Mouse (Mus musculus): ENCODE data around the gene BC049715. TPM values are rescaled to one million over a fixed set of nuclear protein-coding genes. Genes with fewer than 3 reads are reported as not detected.

BC049715 gene
- polyA plus RNA-seq, 1 experiment from 2014 or later = 1.8 TPM

GRCm38 (mm10) chr6:136809673-136810072 lies 17.8 kb upstream of the BC049715 start:
- Histone ChIP-seq H3K9ac (ENCODE audit: low read depth, low read length) (peak overlapping the region; percentile 79), H3K36me3 (ENCODE audit: control insufficient read depth, insufficient read depth) (peaks cover 15% of the 10 kb centered on the region), H3K4me3 (ENCODE audit: low read depth, low read length) (peak overlapping the region; percentile 85), H3K4me1 (replicated peaks; ENCODE audit: control insufficient read depth, insufficient read depth, low read length) (peaks cover 16% of the 10 kb centered on the region; the same call in 1 of the 2 replicates), H3K9me3 (ENCODE audit: control insufficient read depth) (no peaks in the 10 kb centered on the region), H3K27me3 (replicated peaks; ENCODE audit: control insufficient read depth, insufficient read depth, low read length) (no peaks in the 10 kb centered on the region), H3K4me2 (replicated peaks; ENCODE audit: low read depth) (peak overlapping the region; percentile 94), H3K27ac (ENCODE audit: low read depth, low read length) (peak overlapping the region; percentile 90)
- 50% methylated on average over 13 of the region's 13 CpGs for WGBS
- TF ChIP-seq CTCF (IDR thresholded peaks at IDR 0.05; ENCODE audit: low read depth) = no peak
- ATAC-seq = no peak

- Histone ChIP-seq H3K4me3 (ENCODE audit: low read depth, low read length) (no peak overlapping the region), H3K36me3 (ENCODE audit: control insufficient read depth, insufficient read depth) (peaks cover 27% of the 10 kb centered on the region), H3K27me3 (replicated peaks; ENCODE audit: control insufficient read depth, insufficient read depth, low read length) (no peaks in the 10 kb centered on the region), H3K27ac (ENCODE audit: low read depth, low read length) (peak overlapping the region; percentile 35; the same call in 1 of the 2 replicates), H3K4me1 (replicated peaks; ENCODE audit: control insufficient read depth, insufficient read depth, low read length) (peaks cover 16% of the 10 kb centered on the region; the same call in 1 of the 2 replicates), H3K9me3 (ENCODE audit: control insufficient read depth) (no peaks in the 10 kb centered on the region), H3K4me2 (replicated peaks; ENCODE audit: low read depth) (peak overlapping the region; percentile 35), H3K9ac (ENCODE audit: low read depth, low read length) (no peak overlapping the region)
- whole genome bisulfite sequencing = 59% methylated on average over 10 of the region's 10 CpGs
- ATAC-seq = 0 out of 2 replicates have a peak, but pooled peaks have one; percentile 2
- no peak for TF ChIP-seq CTCF (IDR thresholded peaks at IDR 0.05; ENCODE audit: low read depth)
Measured at GRCm38 (mm10) chr6:136811196-136811595, 16.2 kb upstream of the BC049715 start.

DNA sequence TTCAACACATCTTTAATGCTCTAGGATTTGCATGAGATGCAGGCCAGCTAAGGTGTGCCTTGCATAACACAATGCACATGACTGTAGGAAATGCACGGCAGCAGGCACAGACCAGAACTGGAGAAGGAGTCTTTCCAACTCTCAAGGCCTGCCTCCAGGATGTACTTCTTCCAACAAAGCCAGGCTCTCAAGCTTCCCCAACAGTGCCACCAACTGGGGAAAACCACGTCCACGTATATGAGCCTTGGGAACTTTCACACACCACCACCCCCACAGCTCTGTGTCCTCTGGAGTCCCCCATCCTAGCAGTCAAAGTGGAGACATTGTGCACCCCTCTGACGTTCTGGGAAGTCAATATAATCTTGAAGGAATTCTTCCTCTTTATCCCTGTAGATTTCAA lies 14.3 kb upstream of the BC049715 start:
- ATAC-seq = no peak
- H3K36me3 ChIP-seq (ENCODE audit: control insufficient read depth, insufficient read depth) = peaks cover 44% of the 10 kb centered on the region
- H3K4me3 ChIP-seq (ENCODE audit: low read depth, low read length) = no peak overlapping the region
- no peaks in the 10 kb centered on the region for H3K9me3 ChIP-seq (ENCODE audit: control insufficient read depth)
- H3K9ac ChIP-seq (ENCODE audit: low read depth, low read length) = no peak overlapping the region
- peaks cover 13% of the 10 kb centered on the region; the same call in 1 of the 2 replicates for H3K4me1 ChIP-seq (replicated peaks; ENCODE audit: control insufficient read depth, insufficient read depth, low read length)
- 23% methylated on average over 4 of the region's 4 CpGs for WGBS
- TF ChIP-seq CTCF (IDR thresholded peaks at IDR 0.05; ENCODE audit: low read depth) = peak; percentile 70
- H3K27ac ChIP-seq (ENCODE audit: low read depth, low read length) = no peak overlapping the region
- no peaks in the 10 kb centered on the region for H3K27me3 ChIP-seq (replicated peaks; ENCODE audit: control insufficient read depth, insufficient read depth, low read length)
- H3K4me2 ChIP-seq (replicated peaks; ENCODE audit: low read depth) = no peak overlapping the region

DNA sequence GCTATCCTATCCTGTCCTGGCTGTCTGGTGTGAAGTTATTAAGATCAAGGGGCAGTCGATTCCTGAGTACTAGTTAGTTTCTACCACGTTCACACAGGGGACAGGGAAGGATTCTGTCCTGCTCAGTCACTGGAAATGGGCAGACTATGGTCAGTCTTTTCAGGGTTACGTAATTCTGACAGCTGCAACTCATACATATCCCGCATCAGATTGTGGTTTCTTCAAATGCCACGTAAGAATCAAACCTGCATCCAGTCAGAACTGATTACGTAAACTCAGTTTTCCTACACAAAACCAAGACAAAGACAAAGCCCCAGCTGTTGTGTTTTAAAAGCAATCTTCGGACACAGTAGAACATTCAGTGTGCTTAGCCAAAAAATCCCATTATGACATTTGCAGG lies 12.0 kb upstream of the BC049715 start:
- Histone ChIP-seq H3K9me3 (ENCODE audit: control insufficient read depth) (no peaks in the 10 kb centered on the region), H3K27me3 (replicated peaks; ENCODE audit: control insufficient read depth, insufficient read depth, low read length) (no peaks in the 10 kb centered on the region), H3K27ac (ENCODE audit: low read depth, low read length) (no peak overlapping the region), H3K36me3 (ENCODE audit: control insufficient read depth, insufficient read depth) (peaks cover 62% of the 10 kb centered on the region), H3K4me1 (replicated peaks; ENCODE audit: control insufficient read depth, insufficient read depth, low read length) (peaks cover 10% of the 10 kb centered on the region; the same call in 1 of the 2 replicates), H3K4me3 (ENCODE audit: low read depth, low read length) (no peak overlapping the region), H3K9ac (ENCODE audit: low read depth, low read length) (no peak overlapping the region), H3K4me2 (replicated peaks; ENCODE audit: low read depth) (no peak overlapping the region)
- TF ChIP-seq CTCF (IDR thresholded peaks at IDR 0.05; ENCODE audit: low read depth) = no peak
- 86% methylated on average over 7 of the region's 7 CpGs for WGBS
- no peak for ATAC-seq

DNA sequence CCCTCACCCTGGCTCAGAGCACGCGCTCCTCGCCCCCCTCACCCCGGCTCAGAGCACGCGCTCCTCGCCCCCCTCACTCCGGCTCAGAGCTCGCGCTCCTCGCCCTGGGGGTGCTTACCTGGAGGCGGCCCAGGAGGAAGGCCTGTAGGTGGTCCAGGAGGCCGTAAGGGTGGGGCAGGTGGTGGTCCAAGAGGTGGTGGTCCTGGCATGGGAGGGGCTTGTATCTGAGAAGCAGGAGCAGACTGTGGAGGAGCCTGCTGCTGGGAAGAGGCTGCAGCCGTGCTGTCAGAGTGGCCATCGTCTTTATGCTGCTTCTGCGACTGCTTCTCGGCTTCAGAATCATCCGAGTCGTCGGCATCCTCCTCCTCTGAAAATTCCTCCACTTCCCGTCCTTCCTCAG lies 10.6 kb upstream of the BC049715 start:
- H3K4me2 ChIP-seq (replicated peaks; ENCODE audit: low read depth) = no peak overlapping the region
- no peak overlapping the region for H3K4me3 ChIP-seq (ENCODE audit: low read depth, low read length)
- H3K4me1 ChIP-seq (replicated peaks; ENCODE audit: control insufficient read depth, insufficient read depth, low read length) = 0 out of 2 replicates have a peak, but pooled peaks cover 4% of the 10 kb centered on the region
- H3K9me3 ChIP-seq (ENCODE audit: control insufficient read depth) = no peaks in the 10 kb centered on the region
- WGBS = 90% methylated on average over 21 of the region's 21 CpGs
- no peak overlapping the region for H3K9ac ChIP-seq (ENCODE audit: low read depth, low read length)
- peaks cover 77% of the 10 kb centered on the region for H3K36me3 ChIP-seq (ENCODE audit: control insufficient read depth, insufficient read depth)
- no peak overlapping the region for H3K27ac ChIP-seq (ENCODE audit: low read depth, low read length)
- no peak for TF ChIP-seq CTCF (IDR thresholded peaks at IDR 0.05; ENCODE audit: low read depth)
- no peak for ATAC-seq
- no peaks in the 10 kb centered on the region for H3K27me3 ChIP-seq (replicated peaks; ENCODE audit: control insufficient read depth, insufficient read depth, low read length)

GRCm38 (mm10) chr6:136817549-136817948 lies 9.9 kb upstream of the BC049715 start:
- TF ChIP-seq CTCF (IDR thresholded peaks at IDR 0.05; ENCODE audit: low read depth) = no peak
- Histone ChIP-seq H3K27ac (ENCODE audit: low read depth, low read length) (no peak overlapping the region), H3K27me3 (replicated peaks; ENCODE audit: control insufficient read depth, insufficient read depth, low read length) (no peaks in the 10 kb centered on the region), H3K4me3 (ENCODE audit: low read depth, low read length) (no peak overlapping the region), H3K4me1 (replicated peaks; ENCODE audit: control insufficient read depth, insufficient read depth, low read length) (no peaks in the 10 kb centered on the region), H3K9ac (ENCODE audit: low read depth, low read length) (no peak overlapping the region), H3K4me2 (replicated peaks; ENCODE audit: low read depth) (no peak overlapping the region), H3K36me3 (ENCODE audit: control insufficient read depth, insufficient read depth) (peaks cover 84% of the 10 kb centered on the region), H3K9me3 (ENCODE audit: control insufficient read depth) (no peaks in the 10 kb centered on the region)
- WGBS = 90% methylated on average over 3 of the region's 3 CpGs
- ATAC-seq = no peak

DNA sequence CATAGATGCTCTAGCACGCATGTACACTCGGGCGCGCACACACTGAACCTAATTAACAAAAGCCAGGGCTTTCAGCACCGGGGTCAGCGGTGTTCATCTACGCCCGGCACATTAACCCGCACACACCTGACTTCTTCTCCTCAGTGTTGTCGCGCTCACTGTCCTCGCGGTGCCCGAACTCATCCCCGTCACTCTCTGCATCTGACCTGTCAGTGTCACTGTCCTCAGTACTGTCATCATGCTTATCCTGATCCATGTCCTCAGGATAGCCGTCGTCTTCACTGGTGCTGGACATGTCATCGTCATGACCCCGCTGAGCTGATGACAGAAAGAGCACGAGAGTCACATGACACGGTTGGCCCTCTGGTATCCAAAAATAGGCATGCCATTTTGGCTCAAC lies 7.0 kb upstream of the BC049715 start:
- Histone ChIP-seq H3K27me3 (replicated peaks; ENCODE audit: control insufficient read depth, insufficient read depth, low read length) (no peaks in the 10 kb centered on the region), H3K9ac (ENCODE audit: low read depth, low read length) (no peak overlapping the region), H3K4me1 (replicated peaks; ENCODE audit: control insufficient read depth, insufficient read depth, low read length) (no peaks in the 10 kb centered on the region), H3K9me3 (ENCODE audit: control insufficient read depth) (no peaks in the 10 kb centered on the region), H3K36me3 (ENCODE audit: control insufficient read depth, insufficient read depth) (peaks cover 87% of the 10 kb centered on the region), H3K4me2 (replicated peaks; ENCODE audit: low read depth) (no peak overlapping the region), H3K27ac (ENCODE audit: low read depth, low read length) (no peak overlapping the region), H3K4me3 (ENCODE audit: low read depth, low read length) (no peak overlapping the region)
- ATAC-seq = no peak
- 97% methylated on average over 21 of the region's 21 CpGs for WGBS
- no peak for TF ChIP-seq CTCF (IDR thresholded peaks at IDR 0.05; ENCODE audit: low read depth)
